Mouse (Mus musculus): ENCODE measurements at regions not wholly inside any gene's neighbourhood (a gene's known extent, or its start where the extent isn't known, plus 50 kb on each side); places are given as distances from the start of the nearest gene placed in this dataset.

- DNase-seq (ENCODE audit: low read depth, low spot score), result no peak
Observed at GRCm38 (mm10) chr14:102014976-102015603, 285.3 kb downstream of the Lmo7 start.

GRCm38 (mm10) chr14:102013238-102013637 is 283.5 kb downstream of the Lmo7 start:
- DNase-seq (ENCODE audit: low read depth, low spot score), result no peak

- DNase-seq (ENCODE audit: low read depth, low spot score), result no peak
Observed at GRCm38 (mm10) chr14:101997535-101997934, 267.8 kb downstream of the Lmo7 start.

GRCm38 (mm10) chr14:101984401-101984800 is 254.6 kb downstream of the Lmo7 start:
- no peak for DNase-seq (ENCODE audit: low read depth, low spot score)
